Comparison of ENCODE assay signal across 16 mouse cellular contexts in genomic region chr2:91695436-91696224, GRCm38 (mm10). TPM values are rescaled to one million over a fixed set of nuclear protein-coding genes. Genes with fewer than 3 reads are reported as not detected.
DNase-seq lines count a peak whose midpoint lies in the region; ATAC-seq and TF ChIP-seq lines count a peak whose summit lies in the region.
"Had no signal": no experiment of that assay in that cellular context is flagged by ENCODE, and none has a peak within 500 bp of the region (broad histone marks: within the 10 kb centered on the region; RNA-seq: fewer than 3 reads in every experiment).

No protein-coding gene starts in this region.

- intact Hi-C loops in heart, postnatal 10 days (cut with DNase I), result no loop called here

- WGBS in stomach, embryonic 16.5 days, result 91% methylated on average over 10 of the region's 10 CpGs
- 78% methylated on average over 10 of the region's 10 CpGs for WGBS in stomach, postnatal 0 days
- WGBS in midbrain, embryonic 10.5 days, result 92% methylated on average over 10 of the region's 10 CpGs

- H3K27ac ChIP-seq in stomach, embryonic 16.5 days (ENCODE audit: low read length), result peak overlapping the region; percentile 42
- H3K27ac ChIP-seq in stomach, postnatal 0 days (replicated peaks), result no peak overlapping the region
- H3K27ac ChIP-seq in midbrain, embryonic 10.5 days (replicated peaks), result no peak overlapping the region
- H3K27ac ChIP-seq: hindbrain, embryonic 10.5 days; left cerebral cortex, adult 2 months; liver, embryonic 13.5 days had no signal

- H3K9me3 ChIP-seq in stomach, embryonic 16.5 days (replicated peaks; ENCODE audit: control insufficient read depth, low read length), result no peaks in the 10 kb centered on the region
- H3K9me3 ChIP-seq in stomach, postnatal 0 days (ENCODE audit: control insufficient read depth, low read length), result no peaks in the 10 kb centered on the region
- no peaks in the 10 kb centered on the region for H3K9me3 ChIP-seq in midbrain, embryonic 10.5 days (replicated peaks)
- H3K9me3 ChIP-seq: hindbrain, embryonic 10.5 days; liver, embryonic 13.5 days had no signal

- no peaks in the 10 kb centered on the region for H3K36me3 ChIP-seq in stomach, embryonic 16.5 days (ENCODE audit: control insufficient read depth, insufficient read depth, low read length)
- 0 out of 2 replicates have a peak, but pooled peaks cover 3% of the 10 kb centered on the region for H3K36me3 ChIP-seq in stomach, postnatal 0 days (ENCODE audit: control insufficient read depth, insufficient read depth, low read length)
- peaks cover 26% of the 10 kb centered on the region for H3K36me3 ChIP-seq in midbrain, embryonic 10.5 days

- H3K9ac ChIP-seq in stomach, embryonic 16.5 days (ENCODE audit: low read length), result no peak overlapping the region
- no peak overlapping the region for H3K9ac ChIP-seq in stomach, postnatal 0 days (ENCODE audit: low read length)
- H3K9ac ChIP-seq: liver, embryonic 13.5 days had no signal

- no peak overlapping the region for H3K4me3 ChIP-seq in stomach, embryonic 16.5 days (replicated peaks; ENCODE audit: low read length)
- no peak overlapping the region for H3K4me3 ChIP-seq in stomach, postnatal 0 days (ENCODE audit: low read depth, low read length)
- no peak overlapping the region for H3K4me3 ChIP-seq in midbrain, embryonic 10.5 days
- H3K4me3 ChIP-seq: erythroblast, embryonic 14.5 days; hindbrain, embryonic 10.5 days; left cerebral cortex, adult 2 months; liver, embryonic 13.5 days had no signal

- H3K4me2 ChIP-seq in stomach, embryonic 16.5 days (ENCODE audit: low read depth, low read length), result no peak overlapping the region
- H3K4me2 ChIP-seq in stomach, postnatal 0 days (replicated peaks; ENCODE audit: low read depth), result no peak overlapping the region
- H3K4me2 ChIP-seq: liver, embryonic 13.5 days had no signal

- H3K27me3 ChIP-seq in stomach, embryonic 16.5 days (ENCODE audit: control insufficient read depth, insufficient read depth, low read length), result no peaks in the 10 kb centered on the region
- H3K27me3 ChIP-seq in stomach, postnatal 0 days (ENCODE audit: control insufficient read depth, insufficient read depth, low read length), result no peaks in the 10 kb centered on the region
- H3K27me3 ChIP-seq in midbrain, embryonic 10.5 days (ENCODE audit: low read depth, poor library complexity, severe bottlenecking), result no peaks in the 10 kb centered on the region
- H3K27me3 ChIP-seq: liver, embryonic 13.5 days had no signal

- TF ChIP-seq EP300 in stomach, postnatal 0 days (optimal IDR thresholded peaks at IDR 0.05), result no peak

- ATAC-seq in stomach, embryonic 16.5 days (ENCODE audit: insufficient read depth, low FRiP score), result no peak
- no peak; the same call in 1 of the 2 replicates for ATAC-seq in stomach, postnatal 0 days (ENCODE audit: low FRiP score, low TSS enrichment)
- ATAC-seq: activated CD4-positive, CD25-positive, alpha-beta regulatory T cell, adult 4 months; CD4-positive, CD25-positive, alpha-beta regulatory T cell, adult 4 months had no signal

- no peak for TF ChIP-seq CTCF in stomach, postnatal 0 days (IDR thresholded peaks at IDR 0.05; ENCODE audit: low read depth)

- 0 out of 2 replicates have a peak, but pooled peaks cover 3% of the 10 kb centered on the region for H3K4me1 ChIP-seq in stomach, embryonic 16.5 days (ENCODE audit: control insufficient read depth, insufficient read depth, low read length)
- no peaks in the 10 kb centered on the region for H3K4me1 ChIP-seq in stomach, postnatal 0 days (replicated peaks; ENCODE audit: control insufficient read depth, insufficient read depth)
- no peaks in the 10 kb centered on the region for H3K4me1 ChIP-seq in midbrain, embryonic 10.5 days
- H3K4me1 ChIP-seq: hindbrain, embryonic 10.5 days; liver, embryonic 13.5 days had no signal

- peak; percentile 55 for DNase-seq in layer of hippocampus, adult 11-12 months (ENCODE audit: low spot score)
- DNase-seq in layer of hippocampus, postnatal 25 days (ENCODE audit: extremely low spot score in 1 of 2, low spot score in 1 of 2), result no peak
- DNase-seq in stomach, postnatal 0 days (ENCODE audit: low spot score), result no peak
- DNase-seq in heart, postnatal 10 days, result peak; percentile 42 to 44
- no peak for DNase-seq in yolk sac, embryonic 10.5 days (ENCODE audit: low spot score)
- DNase-seq in midbrain, embryonic 10.5 days (ENCODE audit: low spot score), result no peak
- DNase-seq: cerebellum, adult 9-10 months; kidney, adult 18-20 months; liver, embryonic 13.5 days; midbrain, embryonic 14.5 days had no signal

RNA-seq across cellular contexts. Expression of gene Atg13, which starts 14.7 kb away (rescaled TPM):
- 10 to 100 TPM; 72.0 to 74.3 TPM for total RNA-seq in layer of hippocampus, postnatal 25 days (2021)
- polyA plus RNA-seq in stomach, embryonic 16.5 days (2015; fragmentation: Nextera tagmentation; extraction: Ambion mirVana), result 27.6 and 29.6 TPM in 2 replicates
- 23.2 and 24.2 TPM in 2 replicates for polyA plus RNA-seq in stomach, postnatal 0 days (2015; fragmentation: Nextera tagmentation; extraction: Ambion mirVana)
- total RNA-seq in heart, postnatal 10 days (2021), result 10 to 100 TPM; 37.5 to 39.7 TPM
- 22.9 and 25.5 TPM in 2 replicates for polyA plus RNA-seq in midbrain, embryonic 10.5 days (2016; fragmentation: Nextera tagmentation; extraction: Ambion mirVana)

RNA-seq across cellular contexts. Expression of gene Harbi1, which starts 15.0 kb away (rescaled TPM):
- 1 to 10 TPM; 7.1 to 7.9 TPM for total RNA-seq in layer of hippocampus, postnatal 25 days (2021)
- polyA plus RNA-seq in stomach, embryonic 16.5 days (2015; fragmentation: Nextera tagmentation; extraction: Ambion mirVana), result 20.6 and 21.2 TPM in 2 replicates
- 10.5 and 12.3 TPM in 2 replicates for polyA plus RNA-seq in stomach, postnatal 0 days (2015; fragmentation: Nextera tagmentation; extraction: Ambion mirVana)
- total RNA-seq in heart, postnatal 10 days (2021), result 1 to 10 TPM; 5.2 to 7.8 TPM
- polyA plus RNA-seq in midbrain, embryonic 10.5 days (2016; fragmentation: Nextera tagmentation; extraction: Ambion mirVana), result 22.5 and 26.2 TPM in 2 replicates

RNA-seq across cellular contexts. Expression of gene Ambra1, which starts 34.3 kb away (rescaled TPM):
- 10 to 100 TPM; 44.8 to 47.1 TPM for total RNA-seq in layer of hippocampus, postnatal 25 days (2021)
- 15.0 and 15.8 TPM in 2 replicates for polyA plus RNA-seq in stomach, embryonic 16.5 days (2015; fragmentation: Nextera tagmentation; extraction: Ambion mirVana)
- polyA plus RNA-seq in stomach, postnatal 0 days (2015; fragmentation: Nextera tagmentation; extraction: Ambion mirVana), result 5.7 and 6.3 TPM in 2 replicates
- total RNA-seq in heart, postnatal 10 days (2021), result 10 to 100 TPM; 21.9 to 22.7 TPM
- 21.2 and 23.1 TPM in 2 replicates for polyA plus RNA-seq in midbrain, embryonic 10.5 days (2016; fragmentation: Nextera tagmentation; extraction: Ambion mirVana)

RNA-seq across cellular contexts. Expression of gene Arhgap1, which starts 46.0 kb away (rescaled TPM):
- 10 to 100 TPM; 64.1 to 68.9 TPM for total RNA-seq in layer of hippocampus, postnatal 25 days (2021)
- 144 and 157 TPM in 2 replicates for polyA plus RNA-seq in stomach, embryonic 16.5 days (2015; fragmentation: Nextera tagmentation; extraction: Ambion mirVana)
- polyA plus RNA-seq in stomach, postnatal 0 days (2015; fragmentation: Nextera tagmentation; extraction: Ambion mirVana), result 98.9 and 105 TPM in 2 replicates
- 10 to 100 TPM; 50.3 to 51.9 TPM for total RNA-seq in heart, postnatal 10 days (2021)
- 75.2 and 82.6 TPM in 2 replicates for polyA plus RNA-seq in midbrain, embryonic 10.5 days (2016; fragmentation: Nextera tagmentation; extraction: Ambion mirVana)

RNA-seq across cellular contexts. Expression of gene Zfp408, which starts 46.0 kb away (rescaled TPM):
- 10 to 100 TPM in 1 of 2 experiments, 1 to 10 TPM in 1; 8.9 to 12.1 TPM for total RNA-seq in layer of hippocampus, postnatal 25 days (2021)
- 10.3 and 11.3 TPM in 2 replicates for polyA plus RNA-seq in stomach, embryonic 16.5 days (2015; fragmentation: Nextera tagmentation; extraction: Ambion mirVana)
- polyA plus RNA-seq in stomach, postnatal 0 days (2015; fragmentation: Nextera tagmentation; extraction: Ambion mirVana), result 3.7 and 4.2 TPM in 2 replicates
- 10 to 100 TPM; 10.6 to 12.6 TPM for total RNA-seq in heart, postnatal 10 days (2021)
- polyA plus RNA-seq in midbrain, embryonic 10.5 days (2016; fragmentation: Nextera tagmentation; extraction: Ambion mirVana), result 9.6 and 10.3 TPM in 2 replicates

Comparison
In these comparisons a context has a peak if more than half of its experiments do, and no peak if none do; other contexts are left out.
1. DNase-seq: peak in layer of hippocampus, adult 11-12 months (single experiment) and heart, postnatal 10 days (2 of 2); none in layer of hippocampus, postnatal 25 days (0 of 2), stomach, postnatal 0 days (single experiment), yolk sac, embryonic 10.5 days (single experiment) and midbrain, embryonic 10.5 days (single experiment).